Mouse (Mus musculus) forebrain, embryonic 13.5 days (tissue): ENCODE measurements around the gene Slc4a4. TPM values are rescaled to one million over a fixed set of nuclear protein-coding genes. Genes with fewer than 3 reads are reported as not detected.

Experiments used
- ATAC-seq: fragments of 200-750 bp; cut with Nextera tagmentation; 2 replicates; pipeline ENCODE4 v1.8.0; 2017
- H3K27ac ChIP-seq: fragments of 300-500 bp; sonication (generic); 2 replicates; pipeline ENCODE4 v1.5.1; 2015; ENCODE audit warnings: inconsistent platforms, mild to moderate bottlenecking, moderate library complexity
- H3K27me3 ChIP-seq: fragments of 300-500 bp; sonication (generic); 2 replicates; pipeline ENCODE4 v1.6.1; 2015; ENCODE audit warnings: mild to moderate bottlenecking, inconsistent platforms
- H3K36me3 ChIP-seq: fragments of 300-500 bp; sonication (generic); 2 replicates; pipeline ENCODE4 v1.6.1; 2015; ENCODE audit warnings: mild to moderate bottlenecking, inconsistent platforms; ENCODE audit not compliant: poor library complexity, severe bottlenecking
- H3K4me1 ChIP-seq: fragments of 300-500 bp; sonication (generic); 2 replicates; pipeline ENCODE4 v1.6.1; 2015; ENCODE audit warnings: inconsistent platforms
- H3K4me2 ChIP-seq: fragments of 300-500 bp; sonication (generic); 2 replicates; pipeline ENCODE4 v1.6.1; 2015; ENCODE audit warnings: inconsistent platforms, mild to moderate bottlenecking, moderate library complexity
- H3K4me3 ChIP-seq: fragments of 300-500 bp; sonication (generic); 2 replicates; pipeline ENCODE4 v1.5.1; 2015; ENCODE audit warnings: mild to moderate bottlenecking, inconsistent platforms
- H3K9ac ChIP-seq: fragments of 300-500 bp; sonication (generic); 2 replicates; pipeline ENCODE4 v1.6.1; 2015; ENCODE audit warnings: mild to moderate bottlenecking, inconsistent platforms
- H3K9me3 ChIP-seq: fragments of 300-500 bp; sonication (generic); replicated peaks from 2 replicates; pipeline ENCODE4 v1.6.1; 2016; ENCODE audit warnings: inconsistent platforms
- WGBS: fragments of 180-500 bp; shearing (Covaris S2); methylation state at CpG from one replicate; pipeline ENCODE4 v1.1.7; 2015; 5-methylcytosine and 5-hydroxymethylcytosine counted together
- polyA plus RNA-seq: library from polyadenylated mRNA; unstranded; fragments of >200 nt; fragmentation: Nextera tagmentation; extraction: Ambion mirVana; gene quantifications from 2 replicates; pipeline ENCODE4 v1.2.1, GENCODE M21; 2015

Gene Slc4a4
- polyA plus RNA-seq, 1 experiment from 2014 or later, result 1.1 TPM

GRCm38 (mm10) chr5:89024413-89024812, 137.8 kb downstream of the Slc4a4 start:
- WGBS, result 86% methylated on average over 4 of the region's 4 CpGs
- no peak overlapping the region for H3K27ac ChIP-seq
- H3K9me3 ChIP-seq, result no peaks in the 10 kb centered on the region
- no peak overlapping the region for H3K9ac ChIP-seq
- ATAC-seq, result no peak
- no peak overlapping the region for H3K4me2 ChIP-seq
- H3K36me3 ChIP-seq, result no peaks in the 10 kb centered on the region
- H3K27me3 ChIP-seq, result no peaks in the 10 kb centered on the region
- no peak overlapping the region for H3K4me3 ChIP-seq
- no peaks in the 10 kb centered on the region for H3K4me1 ChIP-seq

GRCm38 (mm10) chr5:89027518-89028085, 141.0 kb downstream of the Slc4a4 start:
- ATAC-seq, result no peak
- Histone ChIP-seq H3K36me3 (no peaks in the 10 kb centered on the region), H3K9me3 (no peaks in the 10 kb centered on the region), H3K4me3 (no peak overlapping the region), H3K27me3 (no peaks in the 10 kb centered on the region), H3K27ac (no peak overlapping the region), H3K4me2 (no peak overlapping the region), H3K9ac (no peak overlapping the region), H3K4me1 (no peaks in the 10 kb centered on the region)
- WGBS, result 91% methylated on average over 4 of the region's 4 CpGs

GRCm38 (mm10) chr5:89032647-89033046, 146.0 kb downstream of the Slc4a4 start:
- 89% methylated on average over 8 of the region's 8 CpGs for WGBS

GRCm38 (mm10) chr5:89033256-89033655, 146.6 kb downstream of the Slc4a4 start:
- no peaks in the 10 kb centered on the region for H3K27me3 ChIP-seq
- H3K36me3 ChIP-seq, result no peaks in the 10 kb centered on the region
- H3K4me1 ChIP-seq, result no peaks in the 10 kb centered on the region
- no peak overlapping the region for H3K4me3 ChIP-seq
- no peaks in the 10 kb centered on the region for H3K9me3 ChIP-seq
- ATAC-seq, result no peak
- no peak overlapping the region for H3K4me2 ChIP-seq
- no peak overlapping the region for H3K9ac ChIP-seq
- no peak overlapping the region for H3K27ac ChIP-seq
- whole genome bisulfite sequencing, result 76% methylated on average over 4 of the region's 4 CpGs

More at GRCm38 (mm10) chr5:89032647-89033046, 146.0 kb downstream of the Slc4a4 start:
- Histone ChIP-seq H3K9me3 (no peaks in the 10 kb centered on the region), H3K27ac (no peak overlapping the region), H3K4me1 (no peaks in the 10 kb centered on the region), H3K4me3 (no peak overlapping the region), H3K9ac (no peak overlapping the region), H3K27me3 (no peaks in the 10 kb centered on the region), H3K4me2 (no peak overlapping the region), H3K36me3 (no peaks in the 10 kb centered on the region)
- ATAC-seq, result no peak

GRCm38 (mm10) chr5:89036147-89036546, 149.5 kb downstream of the Slc4a4 start:
- WGBS, result 68% methylated on average over 5 of the region's 5 CpGs
- no peak overlapping the region for H3K27ac ChIP-seq
- H3K27me3 ChIP-seq, result no peaks in the 10 kb centered on the region
- peak; percentile 51 for ATAC-seq
- no peaks in the 10 kb centered on the region for H3K9me3 ChIP-seq
- no peaks in the 10 kb centered on the region for H3K36me3 ChIP-seq
- H3K4me2 ChIP-seq, result no peak overlapping the region
- no peaks in the 10 kb centered on the region for H3K4me1 ChIP-seq
- H3K9ac ChIP-seq, result no peak overlapping the region
- no peak overlapping the region for H3K4me3 ChIP-seq

GRCm38 (mm10) chr5:89040814-89041213, 154.2 kb downstream of the Slc4a4 start:
- no peak overlapping the region for H3K27ac ChIP-seq
- no peaks in the 10 kb centered on the region for H3K27me3 ChIP-seq
- H3K4me2 ChIP-seq, result no peak overlapping the region
- H3K9me3 ChIP-seq, result no peaks in the 10 kb centered on the region
- 86% methylated on average over 3 of the region's 3 CpGs for WGBS
- no peak overlapping the region for H3K9ac ChIP-seq
- H3K4me1 ChIP-seq, result peaks cover 6% of the 10 kb centered on the region; the same call in 1 of the 2 replicates
- no peaks in the 10 kb centered on the region for H3K36me3 ChIP-seq
- H3K4me3 ChIP-seq, result no peak overlapping the region
- no peak for ATAC-seq

GRCm38 (mm10) chr5:89043846-89044245, 157.2 kb downstream of the Slc4a4 start:
- Histone ChIP-seq H3K9me3 (no peaks in the 10 kb centered on the region), H3K4me1 (peaks cover 6% of the 10 kb centered on the region; the same call in 1 of the 2 replicates), H3K36me3 (no peaks in the 10 kb centered on the region), H3K4me3 (no peak overlapping the region), H3K4me2 (no peak overlapping the region), H3K27me3 (no peaks in the 10 kb centered on the region), H3K9ac (no peak overlapping the region), H3K27ac (no peak overlapping the region)
- WGBS, result 54% methylated on average over 5 of the region's 5 CpGs
- peak; percentile 75 for ATAC-seq

GRCm38 (mm10) chr5:89044801-89045200, 158.2 kb downstream of the Slc4a4 start:
- H3K4me3 ChIP-seq, result no peak overlapping the region
- peaks cover 6% of the 10 kb centered on the region; the same call in 1 of the 2 replicates for H3K4me1 ChIP-seq
- no peaks in the 10 kb centered on the region for H3K27me3 ChIP-seq
- H3K9me3 ChIP-seq, result no peaks in the 10 kb centered on the region
- no peaks in the 10 kb centered on the region for H3K36me3 ChIP-seq
- ATAC-seq, result no peak
- no peak overlapping the region for H3K27ac ChIP-seq
- H3K9ac ChIP-seq, result no peak overlapping the region
- 90% methylated on average over 5 of the region's 5 CpGs for whole genome bisulfite sequencing
- H3K4me2 ChIP-seq, result no peak overlapping the region

- H3K9me3 ChIP-seq, result no peaks in the 10 kb centered on the region
- no peak for ATAC-seq
- no peak overlapping the region for H3K27ac ChIP-seq
- 88% methylated on average over 5 of the region's 5 CpGs for WGBS
- H3K4me3 ChIP-seq, result no peak overlapping the region
- H3K27me3 ChIP-seq, result no peaks in the 10 kb centered on the region
- H3K4me1 ChIP-seq, result 0 out of 2 replicates have a peak, but pooled peaks cover 4% of the 10 kb centered on the region
- H3K36me3 ChIP-seq, result no peaks in the 10 kb centered on the region
- H3K4me2 ChIP-seq, result no peak overlapping the region
- H3K9ac ChIP-seq, result no peak overlapping the region
Observed at GRCm38 (mm10) chr5:89051577-89051976, 165.0 kb downstream of the Slc4a4 start.

GRCm38 (mm10) chr5:89052230-89052629, 165.6 kb downstream of the Slc4a4 start:
- H3K9ac ChIP-seq, result no peak overlapping the region
- H3K4me2 ChIP-seq, result no peak overlapping the region
- H3K4me1 ChIP-seq, result 0 out of 2 replicates have a peak, but pooled peaks cover 4% of the 10 kb centered on the region
- no peak overlapping the region for H3K27ac ChIP-seq
- no peaks in the 10 kb centered on the region for H3K36me3 ChIP-seq
- H3K9me3 ChIP-seq, result no peaks in the 10 kb centered on the region
- WGBS, result 85% methylated on average over 5 of the region's 5 CpGs
- no peaks in the 10 kb centered on the region for H3K27me3 ChIP-seq
- ATAC-seq, result no peak
- no peak overlapping the region for H3K4me3 ChIP-seq

- Histone ChIP-seq H3K4me2 (no peak overlapping the region), H3K4me1 (0 out of 2 replicates have a peak, but pooled peaks cover 4% of the 10 kb centered on the region), H3K9me3 (no peaks in the 10 kb centered on the region), H3K9ac (no peak overlapping the region), H3K4me3 (no peak overlapping the region), H3K36me3 (no peaks in the 10 kb centered on the region), H3K27ac (no peak overlapping the region), H3K27me3 (no peaks in the 10 kb centered on the region)
- 89% methylated on average over 3 of the region's 3 CpGs for WGBS
- no peak for ATAC-seq
Observed at GRCm38 (mm10) chr5:89055656-89056055, 169.0 kb downstream of the Slc4a4 start.

- Histone ChIP-seq H3K4me1 (0 out of 2 replicates have a peak, but pooled peaks cover 4% of the 10 kb centered on the region), H3K27me3 (no peaks in the 10 kb centered on the region), H3K9ac (no peak overlapping the region), H3K9me3 (no peaks in the 10 kb centered on the region), H3K4me3 (no peak overlapping the region), H3K27ac (no peak overlapping the region), H3K36me3 (no peaks in the 10 kb centered on the region), H3K4me2 (no peak overlapping the region)
- peak; percentile 50; the same call in 1 of the 2 replicates for ATAC-seq
- 92% methylated on average over 2 of the region's 2 CpGs for WGBS
Observed at GRCm38 (mm10) chr5:89056370-89056769, 169.8 kb downstream of the Slc4a4 start.

- H3K4me3 ChIP-seq, result no peak overlapping the region
- no peak overlapping the region for H3K9ac ChIP-seq
- no peak for ATAC-seq
- H3K4me2 ChIP-seq, result no peak overlapping the region
- H3K27me3 ChIP-seq, result no peaks in the 10 kb centered on the region
- no peaks in the 10 kb centered on the region for H3K36me3 ChIP-seq
- no peaks in the 10 kb centered on the region for H3K9me3 ChIP-seq
- WGBS, result 89% methylated on average over 9 of the region's 9 CpGs
- no peak overlapping the region for H3K27ac ChIP-seq
- no peaks in the 10 kb centered on the region for H3K4me1 ChIP-seq
Observed at GRCm38 (mm10) chr5:89061097-89061496, 174.5 kb downstream of the Slc4a4 start.
